Mouse (Mus musculus) bone marrow, adult 2 months (tissue): ENCODE results near the gene Ppfibp2.

ENCODE experiments used
- CTCF ChIP-seq: fragments of 200-500 bp; IDR thresholded peaks from 2 replicates; pipeline ENCODE4 v1.5.1; 2011; ENCODE audit warnings: low read length, control low read depth; ENCODE audit not compliant: control insufficient read depth, insufficient read depth
- POLR2A ChIP-seq: fragments of 200-500 bp; IDR thresholded peaks from 2 replicates; pipeline ENCODE4 v1.6.1; 2011; ENCODE audit warnings: low read depth, mild to moderate bottlenecking, control low read depth, low read length, borderline replicate concordance; ENCODE audit not compliant: control insufficient read depth

GRCm38 (mm10) chr7:107755905-107756304 is 160.9 kb downstream of the Ppfibp2 start:
- TF ChIP-seq POLR2A (no peak), CTCF (no peak)
